Mouse (Mus musculus): ENCODE data around the gene Cd44. TPM values are rescaled to one million over a fixed set of nuclear protein-coding genes. Genes with fewer than 3 reads are reported as not detected.

Gene Cd44
- polyA plus RNA-seq, 1 experiment from 2014 or later = 2.0 TPM

DNA sequence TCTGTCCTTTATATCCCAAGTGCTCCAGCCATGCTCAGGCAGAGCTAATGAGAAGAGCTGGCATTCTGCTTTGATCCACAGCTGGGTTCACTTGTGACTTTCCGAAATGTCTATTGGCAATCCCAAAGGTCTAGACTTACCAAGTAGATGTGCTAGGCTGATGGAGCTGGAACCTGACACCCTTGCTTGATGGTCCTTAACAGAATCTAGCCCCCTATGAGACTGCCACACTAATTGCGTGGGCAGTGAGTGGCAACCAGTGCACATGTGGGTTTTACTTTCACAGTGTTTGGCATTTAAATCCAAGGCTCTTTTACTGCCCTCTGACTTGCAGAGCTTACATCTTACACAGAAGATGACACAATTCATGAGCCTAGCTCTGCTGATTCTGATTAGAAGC, 29.0 kb downstream of the Cd44 start:
- no peak overlapping the region for H3K4me3 ChIP-seq (ENCODE audit: low read depth, low read length)
- no peak overlapping the region for H3K9ac ChIP-seq (ENCODE audit: low read length)
- H3K27ac ChIP-seq (ENCODE audit: low read depth, low read length) = no peak overlapping the region
- no peaks in the 10 kb centered on the region for H3K36me3 ChIP-seq (ENCODE audit: control insufficient read depth, insufficient read depth, low read length)
- no peaks in the 10 kb centered on the region for H3K9me3 ChIP-seq (ENCODE audit: control insufficient read depth, low read length)
- DNase-seq (ENCODE audit: low spot score) (no peak), ATAC-seq (replicated peaks; ENCODE audit: low FRiP score) (no peak)
- WGBS = 86% methylated on average over 2 of the region's 2 CpGs
- H3K27me3 ChIP-seq (ENCODE audit: control insufficient read depth, insufficient read depth, low read length) = no peaks in the 10 kb centered on the region
- H3K4me1 ChIP-seq (replicated peaks; ENCODE audit: control insufficient read depth, insufficient read depth, low read length) = no peaks in the 10 kb centered on the region
- no peak overlapping the region for H3K4me2 ChIP-seq (ENCODE audit: low read depth, low read length, severe bottlenecking)

DNA sequence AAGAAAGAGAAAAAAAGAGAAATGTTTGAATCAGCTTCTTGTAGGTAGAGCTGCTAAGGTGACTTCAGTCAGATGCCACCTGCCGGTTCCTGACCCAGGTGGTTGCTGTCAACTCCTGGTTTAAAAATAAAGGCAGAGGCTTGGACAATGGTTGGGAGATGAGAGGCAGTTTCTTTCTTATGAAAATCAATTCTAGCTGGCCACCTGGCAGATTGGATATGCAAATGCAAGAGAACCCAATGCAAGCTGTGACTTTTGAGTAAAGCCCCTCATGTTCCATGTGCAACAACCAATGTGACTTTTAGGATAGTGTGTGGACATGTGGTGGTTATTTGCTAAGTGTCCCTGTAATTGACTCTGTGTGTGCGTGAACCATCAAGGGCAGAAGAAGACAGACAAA, 33.0 kb downstream of the Cd44 start:
- DNase-seq (ENCODE audit: low spot score) (no peak), ATAC-seq (replicated peaks; ENCODE audit: low FRiP score) (no peak)
- no peak overlapping the region for H3K27ac ChIP-seq (ENCODE audit: low read depth, low read length)
- H3K4me3 ChIP-seq (ENCODE audit: low read depth, low read length) = no peak overlapping the region
- no peaks in the 10 kb centered on the region for H3K27me3 ChIP-seq (ENCODE audit: control insufficient read depth, insufficient read depth, low read length)
- H3K4me1 ChIP-seq (replicated peaks; ENCODE audit: control insufficient read depth, insufficient read depth, low read length) = no peaks in the 10 kb centered on the region
- WGBS = 73% methylated on average over 2 of the region's 2 CpGs
- no peaks in the 10 kb centered on the region for H3K36me3 ChIP-seq (ENCODE audit: control insufficient read depth, insufficient read depth, low read length)
- H3K9ac ChIP-seq (ENCODE audit: low read length) = no peak overlapping the region
- no peak overlapping the region for H3K4me2 ChIP-seq (ENCODE audit: low read depth, low read length, severe bottlenecking)
- no peaks in the 10 kb centered on the region for H3K9me3 ChIP-seq (ENCODE audit: control insufficient read depth, low read length)

GRCm38 (mm10) chr2:102867396-102868088, 33.9 kb downstream of the Cd44 start:
- DNase-seq (ENCODE audit: low spot score) (no peak), ATAC-seq (replicated peaks; ENCODE audit: low FRiP score) (no peak)
- Histone ChIP-seq H3K9ac (ENCODE audit: low read length) (no peak overlapping the region), H3K9me3 (ENCODE audit: control insufficient read depth, low read length) (no peaks in the 10 kb centered on the region), H3K36me3 (ENCODE audit: control insufficient read depth, insufficient read depth, low read length) (no peaks in the 10 kb centered on the region), H3K27me3 (ENCODE audit: control insufficient read depth, insufficient read depth, low read length) (no peaks in the 10 kb centered on the region), H3K27ac (ENCODE audit: low read depth, low read length) (no peak overlapping the region), H3K4me3 (ENCODE audit: low read depth, low read length) (no peak overlapping the region), H3K4me2 (ENCODE audit: low read depth, low read length, severe bottlenecking) (no peak overlapping the region), H3K4me1 (replicated peaks; ENCODE audit: control insufficient read depth, insufficient read depth, low read length) (no peaks in the 10 kb centered on the region)
- WGBS = 57% methylated on average over 6 of the region's 6 CpGs

DNA sequence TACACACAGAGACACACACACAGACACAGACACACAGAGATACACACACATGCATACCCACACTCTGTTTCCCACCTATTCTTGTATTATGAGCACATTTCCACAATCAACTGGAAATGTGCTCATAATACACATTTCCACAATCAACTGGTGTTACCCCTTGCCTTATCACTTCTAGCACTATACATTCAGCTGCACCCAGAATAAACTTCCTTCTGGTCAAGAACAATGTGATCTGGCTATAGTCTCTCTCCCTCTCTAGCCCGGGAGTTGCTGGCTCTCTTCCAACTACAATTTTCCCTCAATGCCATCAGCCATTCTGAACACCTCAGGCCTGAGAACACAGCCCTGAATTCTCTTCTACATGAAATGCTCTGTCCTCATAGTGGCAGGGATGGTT, 34.9 kb downstream of the Cd44 start:
- no peak overlapping the region for H3K4me3 ChIP-seq (ENCODE audit: low read depth, low read length)
- no peaks in the 10 kb centered on the region for H3K9me3 ChIP-seq (ENCODE audit: control insufficient read depth, low read length)
- DNase-seq (ENCODE audit: low spot score) (no peak), ATAC-seq (replicated peaks; ENCODE audit: low FRiP score) (no peak)
- no peak overlapping the region for H3K27ac ChIP-seq (ENCODE audit: low read depth, low read length)
- H3K9ac ChIP-seq (ENCODE audit: low read length) = no peak overlapping the region
- no peaks in the 10 kb centered on the region for H3K4me1 ChIP-seq (replicated peaks; ENCODE audit: control insufficient read depth, insufficient read depth, low read length)
- H3K27me3 ChIP-seq (ENCODE audit: control insufficient read depth, insufficient read depth, low read length) = no peaks in the 10 kb centered on the region
- WGBS = 67% methylated on average over 1 of the region's 1 CpGs
- H3K4me2 ChIP-seq (ENCODE audit: low read depth, low read length, severe bottlenecking) = no peak overlapping the region
- H3K36me3 ChIP-seq (ENCODE audit: control insufficient read depth, insufficient read depth, low read length) = no peaks in the 10 kb centered on the region

DNA sequence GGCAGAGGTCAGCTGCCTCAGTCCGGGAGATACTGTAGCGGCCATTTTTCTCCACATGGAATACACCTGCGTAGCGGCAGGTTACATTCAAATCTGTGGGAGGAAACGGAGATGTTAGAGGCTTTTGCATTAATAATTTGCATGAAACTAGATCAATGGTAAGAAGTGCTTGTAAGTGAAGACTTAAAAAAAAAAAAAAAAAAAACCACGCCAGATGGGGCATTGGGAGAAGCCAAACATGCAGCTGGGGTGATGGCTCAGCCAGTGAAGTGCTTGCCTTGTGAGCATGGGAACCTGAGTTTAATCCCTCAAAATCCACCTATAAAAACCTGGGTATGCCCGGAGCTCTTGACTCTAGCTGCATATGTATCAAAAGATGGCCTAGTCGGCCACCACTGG, 36.1 kb downstream of the Cd44 start:
- 94% methylated on average over 8 of the region's 8 CpGs for WGBS
- ATAC-seq (replicated peaks; ENCODE audit: low FRiP score) (no peak), DNase-seq (ENCODE audit: low spot score) (no peak)
- no peak overlapping the region for H3K9ac ChIP-seq (ENCODE audit: low read length)
- no peaks in the 10 kb centered on the region for H3K4me1 ChIP-seq (replicated peaks; ENCODE audit: control insufficient read depth, insufficient read depth, low read length)
- H3K4me3 ChIP-seq (ENCODE audit: low read depth, low read length) = no peak overlapping the region
- H3K4me2 ChIP-seq (ENCODE audit: low read depth, low read length, severe bottlenecking) = no peak overlapping the region
- H3K36me3 ChIP-seq (ENCODE audit: control insufficient read depth, insufficient read depth, low read length) = no peaks in the 10 kb centered on the region
- H3K9me3 ChIP-seq (ENCODE audit: control insufficient read depth, low read length) = no peaks in the 10 kb centered on the region
- H3K27ac ChIP-seq (ENCODE audit: low read depth, low read length) = no peak overlapping the region
- H3K27me3 ChIP-seq (ENCODE audit: control insufficient read depth, insufficient read depth, low read length) = no peaks in the 10 kb centered on the region

DNA sequence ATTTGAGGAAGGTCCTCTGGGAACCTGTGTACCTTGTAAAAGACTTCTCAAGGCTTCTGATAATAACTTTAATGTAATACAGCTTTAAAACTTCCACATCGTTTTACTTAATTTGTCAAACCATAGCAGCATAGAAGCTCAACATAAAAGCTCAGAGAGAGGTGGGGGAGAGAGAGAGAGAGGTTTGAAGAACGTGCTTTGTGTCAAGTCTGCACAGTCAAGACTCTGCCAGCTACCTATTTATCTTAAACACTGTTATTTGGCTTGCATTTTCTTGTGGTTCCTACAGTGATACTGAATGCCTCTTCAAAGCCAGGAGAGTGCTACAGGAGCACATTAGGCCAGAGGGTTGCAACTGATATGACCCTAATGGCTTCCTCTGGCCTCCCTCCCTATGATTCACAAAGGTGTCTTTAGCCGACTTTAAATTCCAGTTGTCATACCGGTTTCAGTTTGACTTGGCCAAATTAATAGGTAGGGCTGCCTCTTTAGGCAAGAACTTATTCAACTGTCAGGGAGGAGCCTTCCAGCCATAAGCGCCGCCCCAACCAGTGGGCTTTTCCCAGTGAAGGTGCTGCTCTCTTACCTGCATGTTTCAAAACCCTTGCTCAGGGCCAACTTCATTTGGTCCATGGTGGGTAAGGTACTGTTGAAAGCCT, 36.6 kb downstream of the Cd44 start:
- Histone ChIP-seq H3K4me1 (replicated peaks; ENCODE audit: control insufficient read depth, insufficient read depth, low read length) (no peaks in the 10 kb centered on the region), H3K9ac (ENCODE audit: low read length) (no peak overlapping the region), H3K27ac (ENCODE audit: low read depth, low read length) (no peak overlapping the region), H3K4me2 (ENCODE audit: low read depth, low read length, severe bottlenecking) (no peak overlapping the region), H3K9me3 (ENCODE audit: control insufficient read depth, low read length) (no peaks in the 10 kb centered on the region), H3K4me3 (ENCODE audit: low read depth, low read length) (no peak overlapping the region), H3K36me3 (ENCODE audit: control insufficient read depth, insufficient read depth, low read length) (no peaks in the 10 kb centered on the region), H3K27me3 (ENCODE audit: control insufficient read depth, insufficient read depth, low read length) (no peaks in the 10 kb centered on the region)
- ATAC-seq (replicated peaks; ENCODE audit: low FRiP score) (no peak), DNase-seq (ENCODE audit: low spot score) (no peak)
- 86% methylated on average over 6 of the region's 6 CpGs for WGBS

DNA sequence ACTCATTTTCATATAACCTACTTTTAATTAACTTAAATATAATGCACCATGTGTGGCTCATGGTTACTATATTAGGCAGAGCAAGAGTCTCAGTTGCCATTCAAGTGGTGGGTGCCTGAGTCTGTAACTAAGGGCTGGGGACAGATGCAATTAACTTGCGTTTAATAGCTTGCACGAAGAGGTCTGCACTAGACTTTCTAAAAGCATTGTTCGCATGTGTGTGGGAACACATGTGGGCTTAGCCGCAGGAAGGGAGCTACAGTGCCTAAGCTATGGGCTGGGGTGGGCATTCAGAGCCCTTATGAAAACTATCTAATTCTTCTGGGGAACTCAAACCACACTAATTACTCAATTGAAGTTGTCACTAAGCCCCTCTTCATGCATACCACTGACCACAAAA, 37.4 kb downstream of the Cd44 start:
- Histone ChIP-seq H3K4me3 (ENCODE audit: low read depth, low read length) (no peak overlapping the region), H3K9ac (ENCODE audit: low read length) (no peak overlapping the region), H3K4me1 (replicated peaks; ENCODE audit: control insufficient read depth, insufficient read depth, low read length) (no peaks in the 10 kb centered on the region), H3K36me3 (ENCODE audit: control insufficient read depth, insufficient read depth, low read length) (no peaks in the 10 kb centered on the region), H3K27ac (ENCODE audit: low read depth, low read length) (no peak overlapping the region), H3K9me3 (ENCODE audit: control insufficient read depth, low read length) (no peaks in the 10 kb centered on the region), H3K4me2 (ENCODE audit: low read depth, low read length, severe bottlenecking) (no peak overlapping the region), H3K27me3 (ENCODE audit: control insufficient read depth, insufficient read depth, low read length) (no peaks in the 10 kb centered on the region)
- ATAC-seq (replicated peaks; ENCODE audit: low FRiP score) (0 out of 2 replicates have a peak, but pooled peaks have one; percentile 21), DNase-seq (ENCODE audit: low spot score) (no peak)
- WGBS = 55% methylated on average over 4 of the region's 4 CpGs

DNA sequence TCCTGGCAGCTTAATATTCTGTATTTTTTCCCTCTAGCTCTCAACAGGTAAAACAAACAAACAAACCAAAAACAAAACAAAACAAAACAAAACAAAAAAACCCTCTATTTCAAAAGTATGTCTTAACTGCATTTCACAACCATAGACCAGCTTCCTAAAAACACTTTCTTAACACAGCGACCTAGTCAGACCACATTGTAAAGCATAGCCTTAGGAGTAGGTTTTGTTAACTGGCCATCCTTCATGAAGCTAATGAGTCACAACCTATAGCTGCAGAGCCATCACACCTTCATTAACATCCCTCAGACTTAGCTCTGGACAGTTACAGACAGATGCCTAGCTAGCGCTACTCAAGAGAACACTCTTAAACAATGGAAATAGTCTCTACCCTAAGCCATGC, 37.9 kb downstream of the Cd44 start:
- H3K27ac ChIP-seq (ENCODE audit: low read depth, low read length) = no peak overlapping the region
- 0 out of 2 replicates have a peak, but pooled peaks have one; percentile 33 for ATAC-seq (replicated peaks; ENCODE audit: low FRiP score)
- 86% methylated on average over 2 of the region's 2 CpGs for WGBS

DNA sequence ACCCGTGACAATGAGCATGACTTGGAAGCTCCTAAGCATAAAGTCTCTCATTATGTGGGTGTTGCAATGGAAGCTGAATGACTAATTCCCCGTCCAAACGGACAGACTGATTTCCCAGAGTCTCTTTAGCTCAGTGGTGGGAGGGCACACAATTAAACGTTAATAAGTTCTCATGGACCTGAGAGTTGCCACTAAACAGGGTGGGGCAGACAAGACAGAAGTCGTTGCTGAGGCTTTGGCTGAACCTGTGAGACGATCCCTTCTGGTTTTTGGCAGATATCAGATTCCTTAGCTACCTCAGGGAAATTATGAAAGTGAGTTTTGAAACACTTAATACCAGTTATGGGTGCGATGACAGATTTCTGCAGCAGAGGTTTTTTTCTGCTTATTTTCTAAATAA, 38.8 kb downstream of the Cd44 start:
- no peaks in the 10 kb centered on the region for H3K36me3 ChIP-seq (ENCODE audit: control insufficient read depth, insufficient read depth, low read length)
- no peak overlapping the region for H3K9ac ChIP-seq (ENCODE audit: low read length)
- DNase-seq (ENCODE audit: low spot score) (no peak), ATAC-seq (replicated peaks; ENCODE audit: low FRiP score) (no peak)
- H3K4me3 ChIP-seq (ENCODE audit: low read depth, low read length) = no peak overlapping the region
- no peaks in the 10 kb centered on the region for H3K27me3 ChIP-seq (ENCODE audit: control insufficient read depth, insufficient read depth, low read length)
- 71% methylated on average over 7 of the region's 7 CpGs for WGBS
- no peak overlapping the region for H3K27ac ChIP-seq (ENCODE audit: low read depth, low read length)
- H3K9me3 ChIP-seq (ENCODE audit: control insufficient read depth, low read length) = no peaks in the 10 kb centered on the region
- H3K4me1 ChIP-seq (replicated peaks; ENCODE audit: control insufficient read depth, insufficient read depth, low read length) = no peaks in the 10 kb centered on the region
- H3K4me2 ChIP-seq (ENCODE audit: low read depth, low read length, severe bottlenecking) = no peak overlapping the region

More for the DNA sequence above, 37.9 kb downstream of the Cd44 start:
- H3K9me3 ChIP-seq (ENCODE audit: control insufficient read depth, low read length) = no peaks in the 10 kb centered on the region
- H3K4me3 ChIP-seq (ENCODE audit: low read depth, low read length) = no peak overlapping the region
- no peak overlapping the region for H3K9ac ChIP-seq (ENCODE audit: low read length)
- no peak for DNase-seq (ENCODE audit: low spot score)
- no peak overlapping the region for H3K4me2 ChIP-seq (ENCODE audit: low read depth, low read length, severe bottlenecking)
- no peaks in the 10 kb centered on the region for H3K27me3 ChIP-seq (ENCODE audit: control insufficient read depth, insufficient read depth, low read length)
- no peaks in the 10 kb centered on the region for H3K36me3 ChIP-seq (ENCODE audit: control insufficient read depth, insufficient read depth, low read length)
- no peaks in the 10 kb centered on the region for H3K4me1 ChIP-seq (replicated peaks; ENCODE audit: control insufficient read depth, insufficient read depth, low read length)

Measured in forebrain, embryonic 11.5 days (tissue).